Mouse (Mus musculus) embryonic facial prominence, embryonic 13.5 days (tissue): ENCODE measurements around the gene Katna1. TPM values are rescaled to one million over a fixed set of nuclear protein-coding genes. Genes with fewer than 3 reads are reported as not detected.

Experiments
- ATAC-seq: fragments of 200-750 bp; cut with Nextera tagmentation; 2 replicates; pipeline ENCODE4 v1.8.0; 2017; ENCODE audit warnings: low read depth; ENCODE audit not compliant: insufficient number of reproducible peaks, insufficient read depth, low FRiP score, low TSS enrichment
- H3K27ac ChIP-seq: fragments of 300-500 bp; sonication (generic); 2 replicates; pipeline ENCODE4 v1.5.1; 2015; ENCODE audit warnings: moderate library complexity, mild to moderate bottlenecking, inconsistent platforms
- H3K27me3 ChIP-seq: fragments of 300-500 bp; sonication (generic); 2 replicates; pipeline ENCODE4 v1.6.1; 2015; ENCODE audit warnings: mild to moderate bottlenecking, inconsistent platforms
- H3K36me3 ChIP-seq: fragments of 300-500 bp; sonication (generic); 2 replicates; pipeline ENCODE4 v1.6.1; 2015; ENCODE audit warnings: mild to moderate bottlenecking, inconsistent platforms
- H3K4me1 ChIP-seq: fragments of 300-500 bp; sonication (generic); 2 replicates; pipeline ENCODE4 v1.6.1; 2015; ENCODE audit warnings: inconsistent platforms
- H3K4me2 ChIP-seq: fragments of 300-500 bp; sonication (generic); 2 replicates; pipeline ENCODE4 v1.6.1; 2015; ENCODE audit warnings: moderate library complexity, mild to moderate bottlenecking, inconsistent platforms
- H3K4me3 ChIP-seq: fragments of 300-500 bp; sonication (generic); 2 replicates; pipeline ENCODE4 v1.5.1; 2015; ENCODE audit warnings: mild to moderate bottlenecking, inconsistent platforms
- H3K9ac ChIP-seq: fragments of 300-500 bp; sonication (generic); 2 replicates; pipeline ENCODE4 v1.6.1; 2015; ENCODE audit warnings: mild to moderate bottlenecking, inconsistent platforms
- H3K9me3 ChIP-seq: fragments of 300-500 bp; sonication (generic); 2 replicates; pipeline ENCODE4 v1.6.1; 2016; ENCODE audit warnings: inconsistent platforms
- WGBS: fragments of 180-500 bp; shearing (Covaris S2); methylation state at CpG from one replicate; pipeline ENCODE4 v1.1.7; 2015; ENCODE audit warnings: mixed read lengths; 5-methylcytosine and 5-hydroxymethylcytosine counted together
- polyA plus RNA-seq: library from polyadenylated mRNA; unstranded; fragments of >200 nt; fragmentation: Nextera tagmentation; extraction: Ambion mirVana; gene quantifications from 2 replicates; pipeline ENCODE4 v1.2.1, GENCODE M21; 2015

Katna1 gene
- polyA plus RNA-seq, 1 experiment from 2014 or later, result 62.4 TPM

- Histone ChIP-seq H3K4me2 (peak overlapping the region; percentile 79), H3K27me3 (no peaks in the 10 kb centered on the region), H3K9ac (peak overlapping the region; percentile 85), H3K4me3 (peak overlapping the region; percentile 97), H3K4me1 (0 out of 2 replicates have a peak, but pooled peaks cover 6% of the 10 kb centered on the region), H3K27ac (peak overlapping the region; percentile 62), H3K9me3 (no peaks in the 10 kb centered on the region), H3K36me3 (peaks cover 9% of the 10 kb centered on the region; the same call in 1 of the 2 replicates)
- ATAC-seq, result peak; percentile 93
- under 1% methylated on average over 60 of the region's 77 CpGs for WGBS
Observed at GRCm38 (mm10) chr10:7780238-7781176, 54.7 kb downstream of the Katna1 start.

GRCm38 (mm10) chr10:7781214-7781613 is 55.4 kb downstream of the Katna1 start:
- ATAC-seq, result no peak
- 56% methylated on average over 3 of the region's 3 CpGs for WGBS
- H3K27me3 ChIP-seq, result no peaks in the 10 kb centered on the region
- peaks cover 4% of the 10 kb centered on the region; the same call in 1 of the 2 replicates for H3K36me3 ChIP-seq
- H3K9ac ChIP-seq, result peak overlapping the region; percentile 85
- peak overlapping the region; percentile 97 for H3K4me3 ChIP-seq
- peak overlapping the region; percentile 79 for H3K4me2 ChIP-seq
- H3K9me3 ChIP-seq, result no peaks in the 10 kb centered on the region
- H3K27ac ChIP-seq, result no peak overlapping the region
- 0 out of 2 replicates have a peak, but pooled peaks cover 6% of the 10 kb centered on the region for H3K4me1 ChIP-seq

- H3K4me3 ChIP-seq, result no peak overlapping the region
- no peaks in the 10 kb centered on the region for H3K9me3 ChIP-seq
- H3K4me1 ChIP-seq, result no peaks in the 10 kb centered on the region
- H3K4me2 ChIP-seq, result no peak overlapping the region
- no peak overlapping the region for H3K9ac ChIP-seq
- no peaks in the 10 kb centered on the region for H3K27me3 ChIP-seq
- no peak for ATAC-seq
- no peak overlapping the region for H3K27ac ChIP-seq
- WGBS, result 43% methylated on average over 2 of the region's 2 CpGs
- peaks cover 16% of the 10 kb centered on the region for H3K36me3 ChIP-seq
Observed at GRCm38 (mm10) chr10:7787319-7787718, 61.5 kb downstream of the Katna1 start.

GRCm38 (mm10) chr10:7792254-7792750 is 66.5 kb downstream of the Katna1 start:
- Histone ChIP-seq H3K4me2 (peak overlapping the region; percentile 89), H3K27ac (peak overlapping the region; percentile 62; the same call in 1 of the 2 replicates), H3K9me3 (no peaks in the 10 kb centered on the region), H3K9ac (peak overlapping the region; percentile 90), H3K4me3 (peak overlapping the region; percentile 84), H3K4me1 (peaks cover 5% of the 10 kb centered on the region), H3K27me3 (no peaks in the 10 kb centered on the region), H3K36me3 (peaks cover 28% of the 10 kb centered on the region)
- no peak for ATAC-seq
- under 1% methylated on average over 10 of the region's 10 CpGs for WGBS

GRCm38 (mm10) chr10:7792751-7793385 is 67.1 kb downstream of the Katna1 start, which contains the start of the genes Ginm1 and Ppil4:
TSS of gene Ginm1 (minus strand) at chr10:7792824.
TSS of gene Ppil4 (plus strand) at chr10:7792891.
- Histone ChIP-seq H3K27me3 (no peaks in the 10 kb centered on the region), H3K9me3 (no peaks in the 10 kb centered on the region), H3K4me3 (peak within 1 kb of the TSS; percentile 84), H3K9ac (peak within 1 kb of the TSS; percentile 90), H3K36me3 (peaks cover 33% of the 10 kb centered on the region), H3K27ac (peak within 1 kb of the TSS; percentile 62; the same call in 1 of the 2 replicates), H3K4me2 (peak within 1 kb of the TSS; percentile 89), H3K4me1 (peaks cover 5% of the 10 kb centered on the region)
- under 1% methylated on average over 52 of the region's 52 CpGs for WGBS
- peak; percentile 83 for ATAC-seq

GRCm38 (mm10) chr10:7801258-7801657 is 75.5 kb downstream of the Katna1 start:
- H3K4me2 ChIP-seq, result no peak overlapping the region
- 88% methylated on average over 3 of the region's 3 CpGs for WGBS
- H3K9ac ChIP-seq, result no peak overlapping the region
- H3K27ac ChIP-seq, result no peak overlapping the region
- H3K9me3 ChIP-seq, result no peaks in the 10 kb centered on the region
- H3K4me1 ChIP-seq, result no peaks in the 10 kb centered on the region
- ATAC-seq, result no peak
- H3K27me3 ChIP-seq, result no peaks in the 10 kb centered on the region
- H3K4me3 ChIP-seq, result no peak overlapping the region
- peaks cover 78% of the 10 kb centered on the region for H3K36me3 ChIP-seq

GRCm38 (mm10) chr10:7802519-7803140 is 76.8 kb downstream of the Katna1 start:
- no peak for ATAC-seq
- Histone ChIP-seq H3K9me3 (no peaks in the 10 kb centered on the region), H3K4me3 (no peak overlapping the region), H3K27me3 (no peaks in the 10 kb centered on the region), H3K4me2 (no peak overlapping the region), H3K27ac (no peak overlapping the region), H3K4me1 (no peaks in the 10 kb centered on the region), H3K36me3 (peaks cover 69% of the 10 kb centered on the region), H3K9ac (no peak overlapping the region)
- WGBS, result 91% methylated on average over 2 of the region's 2 CpGs

- no peaks in the 10 kb centered on the region for H3K4me1 ChIP-seq
- ATAC-seq, result no peak
- no peak overlapping the region for H3K27ac ChIP-seq
- no peak overlapping the region for H3K9ac ChIP-seq
- WGBS, result 43% methylated on average over 2 of the region's 2 CpGs
- no peaks in the 10 kb centered on the region for H3K9me3 ChIP-seq
- H3K4me2 ChIP-seq, result no peak overlapping the region
- no peak overlapping the region for H3K4me3 ChIP-seq
- no peaks in the 10 kb centered on the region for H3K27me3 ChIP-seq
- peaks cover 52% of the 10 kb centered on the region for H3K36me3 ChIP-seq
Observed at GRCm38 (mm10) chr10:7809937-7810336, 84.1 kb downstream of the Katna1 start.

Other genes with a start within 250 kb of the Katna1 start
- 2.4 and 2.6 TPM in 2 replicates for gene Lrp11, start 136.2 kb upstream of the Katna1 start, polyA plus RNA-seq
- gene Nup43, start 58.5 kb upstream of the Katna1 start, polyA plus RNA-seq, result 60.8 and 67.2 TPM in 2 replicates
- gene Pcmt1, start 44.9 kb upstream of the Katna1 start, polyA plus RNA-seq, result 126 and 135 TPM in 2 replicates
- gene Lats1, start 44.8 kb upstream of the Katna1 start, polyA plus RNA-seq, result 8.3 and 9.7 TPM in 2 replicates
- 75.7 and 86.2 TPM in 2 replicates for gene Ginm1, start 66.8 kb downstream of the Katna1 start, polyA plus RNA-seq
- gene Ppil4, start 66.9 kb downstream of the Katna1 start, polyA plus RNA-seq, result 44.0 and 52.2 TPM in 2 replicates
- gene Zc3h12d, start 106.5 kb downstream of the Katna1 start, polyA plus RNA-seq, result 0.13 and 0.18 TPM in 2 replicates
- 28.7 and 28.8 TPM in 2 replicates for gene Tab2, start 230.2 kb downstream of the Katna1 start, polyA plus RNA-seq